Mouse (Mus musculus): Measurements from ENCODE around the gene Smim5. TPM values are rescaled to one million over a fixed set of nuclear protein-coding genes. Genes with fewer than 3 reads are reported as not detected.

The Smim5 gene
- total and polyA plus RNA-seq, 2 experiments from 2014 or later = 0.95 to 2.4 TPM

DNA sequence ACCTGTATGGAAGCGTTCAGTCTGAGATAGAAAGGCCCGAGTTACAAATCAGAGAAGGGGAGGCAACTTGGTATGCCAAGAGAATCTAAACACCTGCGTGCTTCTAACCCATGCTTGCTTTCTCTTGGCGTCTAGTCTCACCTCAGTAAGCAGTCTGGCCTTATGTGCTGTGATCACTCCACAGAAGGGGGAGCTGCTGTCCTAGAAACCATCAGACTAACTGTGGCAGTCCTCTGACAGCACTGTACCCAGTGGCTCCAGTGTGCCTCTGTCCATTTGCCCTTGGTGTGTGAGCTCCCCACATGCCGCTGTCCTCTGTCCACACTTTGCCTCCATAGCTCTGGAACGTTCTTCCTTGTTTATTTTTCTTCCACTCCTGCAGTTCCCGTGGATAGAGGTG is 42.2 kb downstream of the Smim5 start:
- DNase-seq = no peak
- ATAC-seq = no peak
- 89% methylated on average over 7 of the region's 7 CpGs for WGBS
- Histone ChIP-seq H3K4me1 (ENCODE audit: insufficient read depth) (no peaks in the 10 kb centered on the region), H3K36me3 (ENCODE audit: insufficient read depth) (peaks cover 88% of the 10 kb centered on the region), H3K9me3 (ENCODE audit: low read length) (no peaks in the 10 kb centered on the region), H3K9ac (no peak overlapping the region), H3K4me3 (ENCODE audit: low read depth, low read length) (no peak overlapping the region), H3K27ac (ENCODE audit: low read depth, low read length) (no peak overlapping the region), H3K4me2 (ENCODE audit: low read depth) (no peak overlapping the region), H3K27me3 (ENCODE audit: insufficient read depth, low read length) (no peaks in the 10 kb centered on the region)
- no peak for TF ChIP-seq CTCF (IDR thresholded peaks at IDR 0.05; ENCODE audit: low read depth)

DNA sequence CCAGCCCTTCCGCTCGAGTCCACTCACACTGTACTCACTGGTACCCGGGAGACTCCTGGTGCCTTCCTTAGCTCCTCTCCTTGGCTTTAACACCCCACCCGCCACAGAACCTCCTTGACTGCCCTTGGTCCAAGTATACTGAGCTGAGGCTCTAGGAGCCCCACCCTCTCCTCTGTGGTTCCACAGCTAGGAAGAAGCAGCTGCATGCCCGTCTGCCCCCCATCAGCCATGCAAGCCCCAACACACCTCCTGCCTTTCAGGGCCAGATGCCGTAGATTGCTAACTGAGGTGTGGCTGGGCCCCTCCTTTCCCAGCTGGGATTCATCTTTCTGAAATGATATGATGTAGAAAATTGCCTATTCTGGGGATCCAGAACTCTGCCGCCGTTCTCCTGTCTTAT is 45.5 kb downstream of the Smim5 start:
- 94% methylated on average over 8 of the region's 8 CpGs for WGBS
- no peak overlapping the region for H3K27ac ChIP-seq (ENCODE audit: low read depth, low read length)
- no peaks in the 10 kb centered on the region for H3K27me3 ChIP-seq (ENCODE audit: insufficient read depth, low read length)
- no peak for DNase-seq
- TF ChIP-seq CTCF (IDR thresholded peaks at IDR 0.05; ENCODE audit: low read depth) = no peak
- ATAC-seq = no peak
- peaks cover 84% of the 10 kb centered on the region for H3K36me3 ChIP-seq (ENCODE audit: insufficient read depth)
- no peak overlapping the region for H3K4me2 ChIP-seq (ENCODE audit: low read depth)
- no peaks in the 10 kb centered on the region for H3K4me1 ChIP-seq (ENCODE audit: insufficient read depth)
- H3K4me3 ChIP-seq (ENCODE audit: low read depth, low read length) = no peak overlapping the region
- no peaks in the 10 kb centered on the region for H3K9me3 ChIP-seq (ENCODE audit: low read length)
- no peak overlapping the region for H3K9ac ChIP-seq

DNA sequence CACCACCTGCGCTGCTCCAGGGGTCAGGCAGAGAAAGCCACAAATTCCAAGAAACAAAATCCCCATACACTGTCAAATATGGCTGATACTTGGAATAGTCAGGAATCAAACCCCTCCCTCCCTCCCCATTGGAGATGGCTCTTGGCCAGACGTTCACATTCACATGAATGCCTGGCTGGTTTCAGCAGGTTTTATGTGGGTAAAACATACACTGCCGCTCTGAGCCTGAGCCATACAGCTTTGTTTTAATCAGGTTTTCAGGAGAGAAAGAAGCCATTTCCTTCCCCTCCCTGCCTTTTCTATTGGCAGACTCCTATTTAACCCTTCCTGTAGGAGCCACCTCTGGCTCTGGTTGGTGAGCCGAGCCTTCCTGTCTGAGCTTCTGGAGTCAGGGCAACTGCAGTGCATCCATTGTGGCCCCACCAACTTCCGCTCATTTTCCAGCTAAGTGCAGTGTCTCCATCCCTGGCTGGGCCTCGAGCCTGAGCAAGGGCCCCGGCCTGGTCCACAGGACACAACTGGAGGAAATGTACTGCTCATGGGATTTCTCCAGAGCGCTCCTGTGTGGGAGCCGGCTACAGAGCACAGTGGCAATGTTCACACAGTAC is 46.6 kb downstream of the Smim5 start:
- H3K27me3 ChIP-seq (ENCODE audit: insufficient read depth, low read length) = no peaks in the 10 kb centered on the region
- ATAC-seq (no peak; the same call in 1 of the 2 replicates), DNase-seq (no peak)
- H3K9ac ChIP-seq = no peak overlapping the region
- no peak overlapping the region for H3K27ac ChIP-seq (ENCODE audit: low read depth, low read length)
- H3K9me3 ChIP-seq (ENCODE audit: low read length) = no peaks in the 10 kb centered on the region
- TF ChIP-seq CTCF (IDR thresholded peaks at IDR 0.05; ENCODE audit: low read depth) = no peak
- no peak overlapping the region for H3K4me2 ChIP-seq (ENCODE audit: low read depth)
- no peak overlapping the region for H3K4me3 ChIP-seq (ENCODE audit: low read depth, low read length)
- peaks cover 78% of the 10 kb centered on the region for H3K36me3 ChIP-seq (ENCODE audit: insufficient read depth)
- WGBS = 79% methylated on average over 9 of the region's 9 CpGs
- no peaks in the 10 kb centered on the region for H3K4me1 ChIP-seq (ENCODE audit: insufficient read depth)

DNA sequence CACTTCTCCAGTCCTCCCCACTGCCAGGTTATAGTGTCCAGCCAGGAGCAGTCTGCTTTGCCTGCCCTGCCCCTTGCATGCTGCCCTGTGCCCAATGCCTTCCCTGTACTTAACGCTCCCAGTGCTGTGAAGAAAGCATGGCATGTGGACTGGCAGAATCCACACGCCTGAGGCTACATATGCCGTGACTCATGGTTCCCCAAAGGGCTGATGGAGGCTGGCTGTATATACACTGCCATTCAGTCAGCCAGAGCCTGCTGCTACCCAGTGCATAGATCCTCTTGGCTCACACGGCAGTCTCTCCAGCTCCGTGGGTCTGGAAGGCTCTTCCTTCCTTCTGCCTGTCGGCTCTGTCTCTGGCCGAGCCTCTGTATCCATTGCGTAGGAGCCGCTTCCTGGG is 48.5 kb downstream of the Smim5 start:
- DNase-seq = no peak
- Histone ChIP-seq H3K36me3 (ENCODE audit: insufficient read depth) (peaks cover 72% of the 10 kb centered on the region), H3K9ac (no peak overlapping the region), H3K4me1 (ENCODE audit: insufficient read depth) (no peaks in the 10 kb centered on the region), H3K27me3 (ENCODE audit: insufficient read depth, low read length) (no peaks in the 10 kb centered on the region), H3K4me3 (ENCODE audit: low read depth, low read length) (no peak overlapping the region), H3K9me3 (ENCODE audit: low read length) (no peaks in the 10 kb centered on the region), H3K27ac (ENCODE audit: low read depth, low read length) (no peak overlapping the region), H3K4me2 (ENCODE audit: low read depth) (no peak overlapping the region)
- ATAC-seq = no peak
- WGBS = 92% methylated on average over 9 of the region's 9 CpGs
- TF ChIP-seq CTCF (IDR thresholded peaks at IDR 0.05; ENCODE audit: low read depth) = no peak

DNA sequence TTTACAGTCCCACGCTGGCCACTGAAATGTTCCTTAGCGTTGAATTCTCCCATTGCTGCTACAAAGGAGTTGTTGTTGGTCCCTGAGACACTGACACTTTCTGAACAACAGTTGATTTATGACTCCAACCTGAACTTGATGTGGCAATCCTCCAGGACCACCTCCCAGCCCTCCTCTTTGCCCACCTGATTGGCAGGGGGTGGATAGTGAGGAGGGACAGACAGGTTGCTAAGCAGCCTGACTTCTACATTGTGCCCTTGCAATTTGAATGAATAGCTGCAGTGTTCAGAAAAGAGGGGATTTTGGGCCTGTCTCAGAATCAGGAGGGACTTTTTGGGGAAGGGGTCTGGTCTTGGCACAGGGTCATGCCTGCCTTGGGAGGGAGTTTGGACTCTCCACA is 51.0 kb downstream of the Smim5 start:
- H3K9ac ChIP-seq = no peak overlapping the region
- TF ChIP-seq CTCF (IDR thresholded peaks at IDR 0.05; ENCODE audit: low read depth) = no peak
- H3K4me2 ChIP-seq (ENCODE audit: low read depth) = no peak overlapping the region
- DNase-seq (no peak), ATAC-seq (no peak)
- H3K9me3 ChIP-seq (ENCODE audit: low read length) = no peaks in the 10 kb centered on the region
- no peak overlapping the region for H3K4me3 ChIP-seq (ENCODE audit: low read depth, low read length)
- 88% methylated on average over 2 of the region's 2 CpGs for WGBS
- H3K4me1 ChIP-seq (ENCODE audit: insufficient read depth) = no peaks in the 10 kb centered on the region
- H3K27me3 ChIP-seq (ENCODE audit: insufficient read depth, low read length) = no peaks in the 10 kb centered on the region
- H3K27ac ChIP-seq (ENCODE audit: low read depth, low read length) = no peak overlapping the region
- H3K36me3 ChIP-seq (ENCODE audit: insufficient read depth) = peaks cover 64% of the 10 kb centered on the region

DNA sequence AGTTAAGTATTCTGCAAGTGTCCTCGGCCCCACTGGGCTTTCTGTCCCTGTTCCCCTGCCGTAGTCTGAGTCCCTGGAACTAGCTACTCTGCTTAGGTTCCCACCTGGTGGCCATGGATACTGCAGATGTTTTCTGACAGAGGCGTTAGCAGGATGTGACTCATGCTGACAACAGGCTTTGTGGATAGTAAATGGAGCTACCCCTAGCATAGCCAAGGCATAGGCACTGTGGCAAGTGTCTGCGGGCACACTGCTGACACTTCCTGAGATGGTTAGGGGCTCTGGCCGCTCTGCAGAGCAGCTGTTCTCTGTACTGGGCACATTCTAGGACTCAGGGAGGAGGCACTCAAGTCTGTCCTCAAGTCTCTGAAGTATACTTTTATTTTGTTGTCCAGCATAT is 54.9 kb downstream of the Smim5 start:
- peaks cover 49% of the 10 kb centered on the region for H3K36me3 ChIP-seq (ENCODE audit: insufficient read depth)
- WGBS = 71% methylated on average over 5 of the region's 5 CpGs
- DNase-seq = no peak
- H3K4me2 ChIP-seq (ENCODE audit: low read depth) = no peak overlapping the region
- H3K27me3 ChIP-seq (ENCODE audit: insufficient read depth, low read length) = no peaks in the 10 kb centered on the region
- H3K4me1 ChIP-seq (ENCODE audit: insufficient read depth) = no peaks in the 10 kb centered on the region
- no peak for TF ChIP-seq CTCF (IDR thresholded peaks at IDR 0.05; ENCODE audit: low read depth)
- H3K4me3 ChIP-seq (ENCODE audit: low read depth, low read length) = no peak overlapping the region
- H3K9me3 ChIP-seq (ENCODE audit: low read length) = no peaks in the 10 kb centered on the region
- ATAC-seq = no peak
- no peak overlapping the region for H3K27ac ChIP-seq (ENCODE audit: low read depth, low read length)
- no peak overlapping the region for H3K9ac ChIP-seq

DNA sequence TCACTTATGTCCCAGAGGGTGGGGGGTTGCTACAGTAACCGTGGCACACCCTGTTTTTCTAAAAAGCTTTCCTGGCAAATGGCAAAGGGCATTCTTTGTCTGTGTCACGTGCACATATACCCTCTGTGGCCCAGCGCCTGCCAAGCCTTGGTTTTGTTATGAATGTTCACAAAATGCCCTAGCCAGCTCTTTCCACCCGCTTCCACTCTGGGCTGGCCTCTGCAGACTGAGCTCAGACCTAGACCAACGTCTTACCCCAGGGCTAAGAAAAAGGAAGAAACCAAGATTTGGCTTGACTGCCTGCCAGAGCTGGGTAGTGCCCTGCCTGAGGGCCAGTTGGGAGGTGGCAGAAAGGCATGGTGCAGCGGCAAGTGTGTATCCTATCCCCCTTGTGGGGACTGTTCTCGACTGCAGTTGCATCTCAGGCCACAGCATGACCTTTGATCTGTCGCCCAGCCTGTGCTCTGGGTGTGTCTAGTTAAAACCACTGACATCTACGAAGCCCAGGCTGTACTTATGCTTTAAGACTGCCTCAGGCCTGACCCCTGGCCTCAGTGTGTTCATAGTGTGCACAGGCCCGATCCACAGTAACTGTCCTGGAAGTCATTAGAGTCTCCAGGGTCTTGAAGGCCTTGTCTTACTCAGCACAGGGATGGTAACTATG is 55.6 kb downstream of the Smim5 start:
- H3K4me3 ChIP-seq (ENCODE audit: low read depth, low read length) = no peak overlapping the region
- TF ChIP-seq CTCF (IDR thresholded peaks at IDR 0.05; ENCODE audit: low read depth) = no peak
- peaks cover 55% of the 10 kb centered on the region for H3K36me3 ChIP-seq (ENCODE audit: insufficient read depth)
- no peak overlapping the region; the same call in 1 of the 2 replicates for H3K27ac ChIP-seq (ENCODE audit: low read depth, low read length)
- H3K27me3 ChIP-seq (ENCODE audit: insufficient read depth, low read length) = no peaks in the 10 kb centered on the region
- WGBS = 51% methylated on average over 10 of the region's 10 CpGs
- no peaks in the 10 kb centered on the region for H3K9me3 ChIP-seq (ENCODE audit: low read length)
- DNase-seq (no peak), ATAC-seq (peak; percentile 50; the same call in 1 of the 2 replicates)
- no peak overlapping the region for H3K4me2 ChIP-seq (ENCODE audit: low read depth)
- no peak overlapping the region for H3K9ac ChIP-seq
- no peaks in the 10 kb centered on the region for H3K4me1 ChIP-seq (ENCODE audit: insufficient read depth)

Other genes with a start within 250 kb of the Smim5 start
- 88.2 and 91.9 TPM in 2 replicates for gene Grb2, start 191.4 kb upstream of the Smim5 start, total RNA-seq (2014; rRNA removed)
- gene Grb2, start 191.4 kb upstream of the Smim5 start, polyA plus RNA-seq (2015; fragmentation: Nextera tagmentation; extraction: Ambion mirVana) = 153 and 162 TPM in 2 replicates
- 16.7 and 19.3 TPM in 2 replicates for gene Tmem94, start 134.5 kb upstream of the Smim5 start, total RNA-seq (2014; rRNA removed)
- 12.1 and 14.9 TPM in 2 replicates for gene Tmem94, start 134.5 kb upstream of the Smim5 start, polyA plus RNA-seq (2015; fragmentation: Nextera tagmentation; extraction: Ambion mirVana)
- gene Caskin2, start 86.3 kb upstream of the Smim5 start, total RNA-seq (2014; rRNA removed) = 14.5 and 14.7 TPM in 2 replicates
- gene Caskin2, start 86.3 kb upstream of the Smim5 start, polyA plus RNA-seq (2015; fragmentation: Nextera tagmentation; extraction: Ambion mirVana) = 4.5 and 6.1 TPM in 2 replicates
- 23.5 and 25.5 TPM in 2 replicates for gene Tsen54, start 85.2 kb upstream of the Smim5 start, total RNA-seq (2014; rRNA removed)
- gene Tsen54, start 85.2 kb upstream of the Smim5 start, polyA plus RNA-seq (2015; fragmentation: Nextera tagmentation; extraction: Ambion mirVana) = 16.8 and 18.1 TPM in 2 replicates
- gene Llgl2, start 75.9 kb upstream of the Smim5 start, total RNA-seq (2014; rRNA removed) = 2.7 and 4.0 TPM in 2 replicates
- 0.72 and 1.1 TPM in 2 replicates for gene Llgl2, start 75.9 kb upstream of the Smim5 start, polyA plus RNA-seq (2015; fragmentation: Nextera tagmentation; extraction: Ambion mirVana)
- not detected in 2 replicates for gene Myo15b, start 41.6 kb upstream of the Smim5 start, total RNA-seq (2014; rRNA removed)
- gene Myo15b, start 41.6 kb upstream of the Smim5 start, polyA plus RNA-seq (2015; fragmentation: Nextera tagmentation; extraction: Ambion mirVana) = 0.01 TPM in 1 of 2 replicates, not detected in the other
- not detected in 2 replicates for gene Smim6, start 12.1 kb downstream of the Smim5 start, total RNA-seq (2014; rRNA removed)
- gene Smim6, start 12.1 kb downstream of the Smim5 start, polyA plus RNA-seq (2015; fragmentation: Nextera tagmentation; extraction: Ambion mirVana) = 0.27 TPM in 1 of 2 replicates, not detected in the other
- gene Sap30bp, start 33.3 kb downstream of the Smim5 start, total RNA-seq (2014; rRNA removed) = 60.4 and 70.9 TPM in 2 replicates
- gene Sap30bp, start 33.3 kb downstream of the Smim5 start, polyA plus RNA-seq (2015; fragmentation: Nextera tagmentation; extraction: Ambion mirVana) = 49.5 and 59.4 TPM in 2 replicates
- 14.5 and 18.9 TPM in 2 replicates for gene Recql5, start 33.5 kb downstream of the Smim5 start, total RNA-seq (2014; rRNA removed)
- gene Recql5, start 33.5 kb downstream of the Smim5 start, polyA plus RNA-seq (2015; fragmentation: Nextera tagmentation; extraction: Ambion mirVana) = 6.9 and 8.4 TPM in 2 replicates
- gene Itgb4, start 74.7 kb downstream of the Smim5 start, total RNA-seq (2014; rRNA removed) = 0.46 and 1.1 TPM in 2 replicates
- gene Itgb4, start 74.7 kb downstream of the Smim5 start, polyA plus RNA-seq (2015; fragmentation: Nextera tagmentation; extraction: Ambion mirVana) = 0.93 and 1.3 TPM in 2 replicates
- 42.6 and 52.2 TPM in 2 replicates for gene Galk1, start 112.8 kb downstream of the Smim5 start, total RNA-seq (2014; rRNA removed)
- 61.1 and 66.4 TPM in 2 replicates for gene Galk1, start 112.8 kb downstream of the Smim5 start, polyA plus RNA-seq (2015; fragmentation: Nextera tagmentation; extraction: Ambion mirVana)
- gene H3f3b, start 128.0 kb downstream of the Smim5 start, total RNA-seq (2014; rRNA removed) = 730 and 936 TPM in 2 replicates
- gene H3f3b, start 128.0 kb downstream of the Smim5 start, polyA plus RNA-seq (2015; fragmentation: Nextera tagmentation; extraction: Ambion mirVana) = 2,422 and 2,718 TPM in 2 replicates
- 38.9 and 43.8 TPM in 2 replicates for gene Unk, start 130.4 kb downstream of the Smim5 start, total RNA-seq (2014; rRNA removed)
- 18.7 and 22.5 TPM in 2 replicates for gene Unk, start 130.4 kb downstream of the Smim5 start, polyA plus RNA-seq (2015; fragmentation: Nextera tagmentation; extraction: Ambion mirVana)
- gene Unc13d, start 178.0 kb downstream of the Smim5 start, total RNA-seq (2014; rRNA removed) = 0.46 and 0.86 TPM in 2 replicates
- gene Unc13d, start 178.0 kb downstream of the Smim5 start, polyA plus RNA-seq (2015; fragmentation: Nextera tagmentation; extraction: Ambion mirVana) = 0.29 and 0.58 TPM in 2 replicates
- 94.7 and 130 TPM in 2 replicates for gene Wbp2, start 187.0 kb downstream of the Smim5 start, total RNA-seq (2014; rRNA removed)
- gene Wbp2, start 187.0 kb downstream of the Smim5 start, polyA plus RNA-seq (2015; fragmentation: Nextera tagmentation; extraction: Ambion mirVana) = 281 and 287 TPM in 2 replicates
- gene Trim47, start 227.2 kb downstream of the Smim5 start, total RNA-seq (2014; rRNA removed) = 10.5 and 13.0 TPM in 2 replicates
- gene Trim47, start 227.2 kb downstream of the Smim5 start, polyA plus RNA-seq (2015; fragmentation: Nextera tagmentation; extraction: Ambion mirVana) = 6.6 and 7.8 TPM in 2 replicates
- gene Trim65, start 231.2 kb downstream of the Smim5 start, total RNA-seq (2014; rRNA removed) = 4.2 and 5.0 TPM in 2 replicates
- gene Trim65, start 231.2 kb downstream of the Smim5 start, polyA plus RNA-seq (2015; fragmentation: Nextera tagmentation; extraction: Ambion mirVana) = 1.2 and 1.9 TPM in 2 replicates
- 56.7 and 67.8 TPM in 2 replicates for gene Mrpl38, start 238.9 kb downstream of the Smim5 start, total RNA-seq (2014; rRNA removed)
- gene Mrpl38, start 238.9 kb downstream of the Smim5 start, polyA plus RNA-seq (2015; fragmentation: Nextera tagmentation; extraction: Ambion mirVana) = 60.7 and 63.6 TPM in 2 replicates